ENCODE assay signal across 18 mouse cellular contexts in the genomic region with DNA sequence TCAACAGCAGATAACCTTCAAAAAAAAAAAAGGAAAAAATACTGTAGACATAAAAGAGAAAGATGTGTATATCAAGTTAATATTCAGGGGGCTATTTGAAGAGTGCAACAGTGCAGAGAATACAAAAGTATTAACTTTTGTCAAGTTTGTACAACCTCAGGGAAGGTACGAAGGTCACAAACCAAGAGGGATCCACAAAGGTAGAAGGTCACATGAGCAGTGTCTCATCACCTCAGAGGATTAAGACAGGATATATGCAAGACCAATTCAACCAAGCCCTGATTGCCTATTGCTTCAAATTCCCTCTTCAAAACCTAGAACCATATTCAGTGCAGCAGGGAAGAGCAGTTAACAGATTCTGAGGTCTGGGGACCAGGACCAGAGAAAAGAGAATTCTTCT.
"Had no signal": no experiment of that assay in that cellular context is flagged by ENCODE, and none has a peak within 500 bp of the region (broad histone marks: within the 10 kb centered on the region; RNA-seq: fewer than 3 reads in every experiment).

No protein-coding gene starts in this region.

- H3K4me3 ChIP-seq: lung, embryonic 15.5 days; megakaryocyte, embryonic 14.5 days; midbrain, embryonic 13.5 days; midbrain, embryonic 15.5 days; neural tube, embryonic 12.5 days had no signal

- H3K27ac ChIP-seq: lung, embryonic 15.5 days; macrophage; midbrain, embryonic 13.5 days; midbrain, embryonic 15.5 days; neural tube, embryonic 12.5 days had no signal

- H3K4me2 ChIP-seq: lung, embryonic 15.5 days; midbrain, embryonic 11.5 days; midbrain, embryonic 13.5 days; midbrain, embryonic 15.5 days; neural tube, embryonic 12.5 days had no signal

- H3K27me3 ChIP-seq: lung, embryonic 15.5 days; megakaryocyte, embryonic 14.5 days; midbrain, embryonic 13.5 days; midbrain, embryonic 15.5 days; neural tube, embryonic 12.5 days had no signal

- H3K9me3 ChIP-seq: lung, embryonic 15.5 days; megakaryocyte, embryonic 14.5 days; midbrain, embryonic 13.5 days; midbrain, embryonic 15.5 days; neural tube, embryonic 12.5 days had no signal

- DNase-seq: liver, postnatal 0 days; lung, adult 2 months; lung, postnatal 14 days; lung, postnatal 36 days; right cerebral cortex, postnatal 25 days; right cerebral cortex, postnatal 4 days; spleen, adult 18-20 months; thymus, adult 18-20 months; thymus, postnatal 14 days; thymus, postnatal 36 days had no signal

- ATAC-seq: liver, postnatal 0 days; lung, postnatal 0 days; midbrain, embryonic 13.5 days; midbrain, embryonic 15.5 days had no signal

- H3K4me1 ChIP-seq: lung, embryonic 15.5 days; midbrain, embryonic 13.5 days; midbrain, embryonic 15.5 days; neural tube, embryonic 12.5 days had no signal

- H3K9ac ChIP-seq: liver, postnatal 0 days; lung, embryonic 15.5 days; midbrain, embryonic 13.5 days; midbrain, embryonic 15.5 days; neural tube, embryonic 12.5 days had no signal
